Mouse (Mus musculus) CH12F3 (cell line): Measurements from ENCODE around the gene Gm12184.

Source experiments
- in situ Hi-C: fragments of 300-500 bp; cut with MboI; formaldehyde crosslinking; loops from 2 replicates; pipeline ENCODE4 v1.14.3; 2020; ENCODE audit warnings: low sequenced_read_pairs

Gene Gm12184

DNA sequence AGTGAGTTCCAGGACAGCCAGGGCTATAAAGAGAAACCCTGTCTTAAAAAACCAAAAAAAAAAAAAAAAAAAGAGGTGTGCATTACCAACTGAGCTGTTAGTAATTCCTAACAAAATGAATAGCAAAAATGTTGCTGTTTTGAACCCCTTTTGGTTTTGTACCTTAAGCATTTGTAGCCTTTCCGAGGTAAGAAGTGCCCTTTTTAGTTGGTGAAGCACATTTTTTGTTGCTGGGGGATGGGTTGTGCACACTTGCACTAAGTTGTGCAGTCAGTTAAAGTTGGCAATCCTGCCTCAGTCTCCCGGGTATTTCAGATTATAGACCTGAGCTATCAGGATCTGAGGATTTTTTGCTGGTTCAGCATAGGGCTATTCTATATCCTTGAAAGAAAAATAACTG, 21.5 kb downstream of the Gm12184 start:
- in situ Hi-C loops = no loop called here

DNA sequence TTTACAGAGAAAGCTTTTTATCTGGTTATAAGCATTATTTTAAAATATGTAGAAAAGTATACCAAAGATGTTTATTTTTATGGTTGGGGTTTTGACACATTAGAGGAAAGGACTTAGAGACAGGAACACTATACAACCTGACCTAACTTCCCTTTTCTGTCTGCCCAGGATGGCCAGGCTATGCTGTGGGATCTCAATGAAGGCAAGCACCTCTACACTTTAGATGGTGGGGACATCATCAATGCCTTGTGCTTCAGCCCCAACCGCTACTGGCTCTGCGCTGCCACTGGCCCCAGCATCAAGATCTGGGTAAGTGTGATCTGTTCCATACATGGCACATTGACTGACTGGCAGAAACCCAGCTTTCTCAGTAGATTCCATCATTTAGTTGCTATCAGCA, 22.5 kb downstream of the Gm12184 start:
- in situ Hi-C loops = no loop called here

DNA sequence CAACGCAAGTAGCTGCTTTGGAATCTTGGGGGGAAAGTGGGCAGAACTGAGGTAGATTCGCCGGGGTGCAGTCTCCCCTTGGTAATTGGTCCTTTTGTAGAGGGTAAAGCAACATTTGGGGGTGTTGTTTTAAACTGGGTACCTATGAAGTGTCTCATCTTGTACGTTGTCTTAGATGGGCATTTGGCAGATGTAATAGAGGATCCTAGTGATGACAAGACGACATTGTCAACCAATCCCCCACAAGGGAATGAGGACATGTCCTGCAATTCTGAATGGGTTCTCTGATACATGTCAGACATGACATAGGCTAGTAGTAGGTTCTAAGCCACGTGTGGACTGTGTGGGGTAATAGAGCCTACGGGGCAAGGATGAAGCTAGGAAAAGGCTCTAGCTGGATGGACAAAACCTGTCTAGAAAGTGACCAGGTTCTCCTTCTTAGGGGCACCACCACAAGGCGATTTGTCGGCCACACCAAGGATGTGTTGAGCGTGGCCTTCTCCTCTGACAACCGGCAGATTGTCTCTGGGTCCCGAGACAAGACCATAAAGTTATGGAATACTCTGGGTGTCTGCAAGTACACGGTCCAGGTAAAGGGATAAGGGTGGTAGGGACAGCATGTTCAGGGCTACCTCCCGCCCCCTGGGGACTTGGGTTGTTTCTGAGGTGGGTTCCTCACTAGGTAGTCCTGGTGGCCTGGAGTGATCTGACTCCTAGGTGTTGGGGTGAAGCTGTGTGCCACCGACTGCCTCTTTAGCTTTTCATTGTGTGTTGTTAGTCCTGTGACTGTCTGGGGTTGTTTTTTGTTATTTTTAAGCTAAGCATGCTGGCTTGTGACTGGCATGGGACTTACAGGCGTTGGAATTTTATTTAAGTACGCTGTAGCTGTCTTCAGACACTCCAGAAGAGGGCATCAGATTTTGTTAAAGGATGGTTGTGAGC, 24.4 kb downstream of the Gm12184 start:
- in situ Hi-C loops = no loop called here

DNA sequence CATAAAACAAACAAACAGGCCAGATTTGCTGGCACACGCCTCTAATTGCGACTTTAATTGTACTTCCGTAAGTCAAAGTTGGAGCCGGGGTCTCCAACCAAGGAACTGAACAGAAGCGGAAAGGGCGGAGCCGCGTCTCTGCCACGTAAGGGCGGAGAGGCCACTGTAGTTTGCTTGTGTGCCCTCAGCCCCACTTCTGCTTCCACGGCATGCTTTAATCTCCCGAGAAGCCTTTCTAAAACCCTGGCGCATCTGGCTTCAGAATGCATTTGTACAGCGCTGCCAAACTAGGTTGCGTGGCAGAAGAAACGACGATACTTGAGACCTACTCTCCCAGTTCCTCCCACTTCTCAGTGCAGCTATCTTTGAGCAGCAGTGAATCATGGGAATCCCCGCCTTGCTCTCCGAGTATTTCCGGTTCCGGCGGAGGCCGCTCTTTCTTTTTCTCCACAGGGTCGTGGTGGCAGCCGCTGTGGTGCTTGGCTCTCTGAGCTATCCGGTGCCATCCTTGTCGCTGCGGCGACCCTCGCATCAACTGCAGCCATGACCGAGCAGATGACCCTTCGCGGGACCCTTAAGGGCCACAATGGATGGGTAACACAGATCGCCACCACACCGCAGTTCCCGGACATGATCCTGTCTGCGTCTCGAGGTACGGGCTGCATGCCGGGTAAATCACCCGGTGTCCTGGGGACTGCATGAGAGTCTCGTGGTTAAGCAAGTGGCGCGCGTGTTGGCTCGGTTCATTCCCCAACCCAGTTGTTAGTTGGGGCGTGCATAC, 26.3 kb downstream of the Gm12184 start, which contains the start of gene Rack1:
Rack1 (plus strand) TSS at position 412 of the 781 bp plus-strand sequence.
- in situ Hi-C loops = no loop called here

DNA sequence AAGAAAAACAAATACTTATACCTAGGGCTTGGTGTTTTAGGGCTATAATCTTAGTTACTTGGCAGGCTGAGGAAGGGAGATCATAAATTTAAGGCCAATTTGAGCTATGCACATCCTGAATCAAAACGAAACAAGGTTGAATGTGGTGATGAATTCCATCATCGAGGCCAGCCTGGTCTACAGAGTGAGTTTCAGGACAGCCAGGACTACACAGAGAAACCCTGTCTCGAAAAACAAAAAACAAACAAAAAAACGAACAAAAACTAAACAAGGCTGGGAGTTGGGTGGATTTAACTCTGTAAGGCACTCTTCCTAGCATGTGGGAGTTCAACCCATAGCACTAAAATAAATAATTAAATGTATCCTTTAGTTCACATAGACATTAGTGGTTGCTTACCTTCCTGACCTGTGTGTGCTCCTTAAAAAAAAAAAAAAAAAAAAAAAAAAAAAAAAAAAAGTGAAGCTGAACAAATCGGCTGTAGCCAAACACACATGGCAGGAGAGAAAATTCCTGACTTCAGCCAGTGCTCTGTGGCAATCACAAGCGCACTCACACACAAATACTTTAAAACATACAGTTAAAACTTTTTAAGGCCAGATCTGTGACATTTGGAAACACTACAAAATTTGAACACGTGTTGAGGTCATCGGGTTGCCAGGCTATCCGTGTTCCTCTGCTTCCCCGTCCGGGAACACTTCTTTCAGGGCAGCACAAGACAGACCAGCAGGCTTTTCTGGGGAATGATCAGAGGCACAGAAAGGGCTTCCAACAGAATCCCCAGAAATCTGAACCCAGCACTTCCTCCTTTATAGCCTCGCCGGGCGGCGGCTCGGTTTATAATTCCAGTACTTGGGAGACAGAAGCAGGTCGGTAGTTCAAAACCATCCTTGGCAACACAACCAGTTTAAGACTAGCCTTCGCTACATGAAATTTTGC, 27.2 kb downstream of the Gm12184 start:
- in situ Hi-C loops = no loop called here

DNA sequence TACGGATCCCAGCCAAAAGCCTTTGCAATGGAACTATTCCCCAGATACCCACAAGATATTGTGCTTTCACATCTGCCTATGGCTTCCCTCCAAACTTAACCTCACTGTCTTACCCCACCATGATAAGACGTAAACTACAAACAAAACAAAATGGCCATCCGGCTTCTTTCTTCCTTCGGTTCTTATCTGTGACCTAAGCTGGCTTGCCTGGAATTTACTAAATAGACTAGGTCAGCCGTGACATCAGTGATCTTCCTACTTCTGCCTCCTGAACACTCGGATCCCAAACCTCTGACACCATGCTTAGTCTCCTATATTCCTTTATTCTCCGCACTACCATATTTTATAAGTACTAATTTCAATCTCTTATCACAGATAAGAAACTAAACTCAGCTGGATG, 28.1 kb downstream of the Gm12184 start:
- in situ Hi-C loops = no loop called here

DNA sequence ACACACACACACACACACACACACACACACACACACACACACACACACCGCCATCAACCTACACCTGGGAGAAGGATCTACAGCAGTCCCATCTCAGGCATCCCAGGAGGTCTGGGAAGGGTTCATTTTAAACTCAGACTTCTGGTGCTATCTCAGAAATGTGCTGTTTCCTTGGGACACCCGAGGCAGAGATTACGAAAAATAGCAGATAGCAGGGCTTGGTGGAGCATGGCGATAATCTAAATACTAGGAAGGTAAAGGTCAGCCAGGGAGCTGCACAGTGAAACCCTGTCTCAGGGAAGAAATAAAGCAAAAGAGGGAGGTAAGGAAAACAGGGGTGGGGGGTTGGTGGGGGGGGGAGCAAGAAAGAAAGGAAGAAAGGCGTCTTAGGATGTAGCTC, 29.2 kb downstream of the Gm12184 start:
- in situ Hi-C loops = no loop called here

DNA sequence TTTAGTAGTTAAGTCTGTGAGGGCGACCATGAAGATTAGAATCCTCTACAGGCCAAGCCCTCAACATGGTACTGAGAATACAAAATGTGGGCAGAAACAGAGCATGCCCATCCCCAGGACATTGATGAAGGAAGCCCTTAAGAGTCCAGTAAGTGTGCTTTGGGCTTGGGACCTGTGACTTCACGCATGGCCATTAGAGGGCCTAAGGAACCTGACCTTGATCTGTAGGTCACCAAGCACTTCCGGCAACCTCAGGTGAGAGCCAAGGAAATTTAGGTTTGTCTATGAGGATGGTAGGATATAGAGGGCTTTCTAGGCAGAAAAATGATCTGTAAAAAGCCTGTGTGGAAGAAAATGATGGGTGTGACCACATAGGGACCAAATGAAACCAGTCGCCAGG, 30.2 kb downstream of the Gm12184 start:
- in situ Hi-C loops = no loop called here

DNA sequence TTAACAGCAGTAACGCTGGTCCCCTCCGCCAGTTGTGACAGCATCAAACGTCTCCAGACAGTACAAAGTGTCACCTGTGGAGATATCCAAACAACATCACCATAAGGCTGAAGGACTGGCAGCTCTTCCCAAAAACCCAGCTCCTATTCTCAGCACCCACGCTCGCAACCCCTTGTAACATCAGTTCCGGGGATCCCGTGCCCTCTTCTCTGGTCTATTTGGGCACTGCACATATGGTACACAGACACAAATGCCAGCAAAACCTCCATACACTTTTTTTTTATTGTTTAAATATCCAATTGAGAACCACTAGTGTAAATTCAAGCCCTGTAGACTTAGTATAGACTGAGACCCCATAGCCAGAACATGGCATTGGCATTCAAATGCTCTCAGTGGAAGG, 31.2 kb downstream of the Gm12184 start:
- in situ Hi-C loops = no loop called here

DNA sequence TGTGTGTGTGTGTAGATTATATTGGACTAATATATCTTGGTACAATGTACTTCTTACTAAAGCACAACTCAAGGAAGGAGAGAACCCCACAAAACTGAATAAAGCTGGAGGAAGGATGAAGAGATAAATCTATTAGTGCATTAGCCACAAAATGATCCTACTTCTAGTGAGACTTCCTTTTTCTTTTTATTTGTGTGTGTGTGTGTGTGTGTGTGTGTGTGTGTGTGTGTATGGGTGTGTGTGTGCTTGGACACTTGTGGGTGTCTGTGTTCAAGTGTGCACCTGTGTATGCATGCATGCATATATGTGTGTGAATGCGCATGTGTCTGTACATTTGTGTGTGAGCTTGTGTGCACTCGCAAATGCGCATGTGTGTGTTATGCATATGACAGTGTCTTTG, 33.3 kb downstream of the Gm12184 start:
- in situ Hi-C loops = loop anchor here (5.0 kb wide), 1 partner anchor 59 kb away; no protein-coding TSS in a partner anchor

DNA sequence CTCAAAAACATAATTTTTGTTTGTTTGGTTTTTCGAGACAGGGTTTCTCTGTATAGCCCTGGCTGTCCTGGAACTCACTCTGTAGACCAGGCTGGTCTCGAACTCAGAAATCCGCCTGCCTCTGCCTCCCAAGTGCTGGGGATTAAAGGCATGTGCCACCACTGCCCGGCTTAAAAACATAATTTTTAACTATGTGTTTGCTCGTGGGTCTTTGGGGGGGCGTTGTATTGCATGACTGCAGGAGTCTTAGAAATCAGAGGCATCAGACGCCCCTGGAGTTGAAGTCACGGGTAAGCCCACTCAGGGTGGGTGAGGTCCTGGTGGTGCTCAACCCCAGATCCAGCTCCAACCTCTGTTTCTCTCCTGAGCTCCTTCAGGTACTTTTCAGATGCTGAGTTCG, 34.6 kb downstream of the Gm12184 start:
- in situ Hi-C loops = loop anchor here (5.0 kb wide), 1 partner anchor 60 kb away; no protein-coding TSS in a partner anchor

DNA sequence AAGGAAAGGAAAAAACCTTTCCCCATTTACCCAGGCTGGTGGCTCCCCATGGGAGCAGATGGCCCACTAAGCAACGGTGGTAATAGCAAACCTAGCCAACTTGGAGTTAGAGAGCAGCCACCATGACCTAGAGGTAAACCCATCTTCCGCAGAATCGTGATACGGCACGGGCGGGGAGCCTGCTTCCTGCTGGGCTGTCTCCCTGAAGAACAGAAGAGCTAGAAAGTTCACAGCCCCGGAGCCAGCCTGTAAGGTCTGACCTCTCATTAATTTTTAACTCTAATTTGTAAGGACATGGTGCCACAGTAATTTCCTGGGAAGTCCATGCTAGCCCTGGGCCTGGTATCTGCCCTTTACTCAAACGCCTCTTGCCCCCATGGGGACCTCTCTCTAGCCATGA, 35.5 kb downstream of the Gm12184 start:
- in situ Hi-C loops = loop anchor here (5.0 kb wide), 1 partner anchor 61 kb away; no protein-coding TSS in a partner anchor

DNA sequence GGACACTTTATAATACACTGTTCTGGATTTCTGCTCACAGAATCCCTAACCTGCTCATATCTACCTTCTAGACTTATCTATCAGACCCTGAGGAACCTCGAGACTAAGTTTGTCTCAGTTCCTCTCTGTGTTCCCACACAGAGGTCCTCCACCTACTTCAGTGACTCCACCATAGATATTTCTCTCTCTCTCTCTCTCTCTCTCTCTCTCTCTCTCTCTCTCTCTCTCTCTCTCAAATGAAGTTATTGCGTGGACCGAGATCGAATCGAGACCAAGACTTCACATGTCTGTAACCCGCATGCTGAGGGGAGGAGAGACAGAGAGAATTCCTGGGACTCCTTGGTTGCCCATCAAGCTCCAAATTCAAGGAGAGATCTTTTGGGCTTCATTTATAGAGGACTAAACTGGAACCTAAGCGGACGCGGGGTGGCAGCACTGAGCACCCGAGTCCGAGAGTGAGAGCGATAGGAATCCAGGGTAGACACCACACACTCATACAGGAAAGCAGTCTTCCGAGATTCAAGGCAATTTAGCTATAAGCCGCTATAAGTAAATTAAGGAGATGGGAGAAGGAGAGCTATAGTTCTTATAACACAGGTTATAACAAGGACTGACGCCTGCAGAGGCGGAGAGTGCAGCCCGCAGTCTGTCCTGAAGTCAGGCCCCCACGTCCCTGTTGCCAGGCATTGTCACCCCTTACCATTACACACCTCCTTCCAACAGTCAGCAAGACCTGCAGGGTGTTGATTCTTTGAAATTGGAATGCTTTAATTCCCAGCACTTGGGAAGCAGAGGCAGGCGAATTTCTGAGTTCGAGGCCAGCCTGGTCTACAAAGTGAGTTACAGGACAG, 36.3 kb downstream of the Gm12184 start:
- in situ Hi-C loops = loop anchor here (5.0 kb wide), 1 partner anchor 62 kb away; no protein-coding TSS in a partner anchor

DNA sequence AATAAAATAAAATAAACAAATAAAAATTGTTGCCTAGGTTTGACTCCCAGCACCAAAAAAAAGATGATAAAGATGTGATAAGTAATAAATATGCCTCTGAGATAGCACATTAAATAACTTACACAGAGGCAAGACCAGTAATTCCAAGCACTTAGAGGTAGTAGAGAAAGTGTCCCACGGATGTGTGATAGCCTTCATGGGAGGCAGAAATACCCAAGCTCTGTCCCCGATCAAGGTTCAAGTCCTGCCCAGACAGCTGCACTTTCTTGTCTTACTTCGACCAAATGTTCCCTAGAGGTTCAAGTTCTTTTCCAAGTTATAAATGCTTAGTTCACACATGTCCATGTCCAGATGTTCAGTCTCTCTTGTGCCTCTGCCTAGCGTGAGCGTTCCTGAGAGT, 37.2 kb downstream of the Gm12184 start:
- in situ Hi-C loops = no loop called here

DNA sequence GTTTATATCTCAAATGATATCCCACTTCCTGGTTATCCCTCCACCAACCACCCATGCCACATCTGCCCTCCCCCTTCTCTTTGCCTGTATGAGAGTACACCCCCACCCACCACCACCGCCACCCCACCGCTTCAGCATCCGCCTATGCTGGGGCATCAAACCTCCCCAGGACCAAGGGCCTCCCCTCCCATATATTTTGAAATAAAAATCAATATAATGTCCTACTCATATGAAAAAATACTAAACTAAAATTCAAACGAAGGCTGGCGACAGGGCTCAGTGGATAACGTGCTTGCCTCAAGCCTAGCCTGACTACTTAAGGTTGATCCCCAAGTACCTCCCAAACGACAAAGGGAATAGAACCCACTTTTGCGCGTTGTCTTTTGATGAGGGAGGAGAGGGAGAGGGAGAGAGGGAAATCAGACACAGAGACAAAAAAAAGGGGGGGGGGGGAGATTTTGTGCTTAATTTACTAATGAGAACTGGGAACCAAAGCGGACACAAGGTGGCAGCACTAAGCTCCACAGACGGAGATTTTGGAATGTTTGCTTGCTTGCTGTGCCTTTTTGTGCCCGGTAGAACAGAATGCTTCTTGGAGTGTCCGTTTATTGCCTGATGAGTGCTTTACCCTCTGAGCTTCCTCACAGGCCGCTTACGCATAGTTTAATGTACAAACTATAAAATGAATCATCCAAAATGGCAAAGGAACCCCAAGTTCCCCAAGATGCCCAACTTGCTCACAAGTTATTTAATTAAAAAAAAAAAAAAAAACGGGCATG, 38.0 kb downstream of the Gm12184 start:
- in situ Hi-C loops = no loop called here

DNA sequence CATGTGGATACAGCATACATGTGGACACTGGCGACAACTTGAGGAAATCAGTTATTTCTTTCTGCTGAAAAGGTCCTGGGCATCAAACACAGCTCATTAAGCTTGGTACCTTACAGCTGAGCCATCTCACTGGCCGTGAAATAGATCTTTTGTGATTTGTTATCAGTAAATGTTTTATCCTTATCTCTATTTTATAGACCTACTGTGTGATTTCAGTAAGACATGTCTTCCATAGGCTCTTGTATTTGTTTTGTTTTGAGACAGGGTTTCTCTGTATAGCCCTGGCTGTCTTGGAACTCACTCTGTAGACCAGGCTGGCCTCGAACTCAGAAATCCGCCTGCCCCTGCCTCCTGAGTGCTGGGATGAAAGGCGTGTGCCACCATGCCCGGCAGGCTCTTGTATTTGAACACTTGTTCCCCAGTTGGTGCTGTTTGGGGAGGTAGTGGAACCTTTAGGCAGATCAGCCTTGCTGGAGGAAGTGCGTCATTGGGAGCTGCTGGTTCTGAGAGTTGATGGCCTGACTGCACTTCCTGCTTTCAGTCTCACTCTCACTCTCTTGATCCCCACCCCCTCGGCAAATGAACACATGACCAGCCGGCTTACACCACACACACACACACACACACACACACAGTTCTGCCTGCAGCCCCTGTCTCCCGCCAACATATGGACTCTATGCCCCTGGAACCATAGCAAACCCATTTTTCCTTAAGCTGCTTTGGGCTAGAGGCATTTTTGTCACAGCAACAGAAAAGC, 38.8 kb downstream of the Gm12184 start:
- in situ Hi-C loops = no loop called here

DNA sequence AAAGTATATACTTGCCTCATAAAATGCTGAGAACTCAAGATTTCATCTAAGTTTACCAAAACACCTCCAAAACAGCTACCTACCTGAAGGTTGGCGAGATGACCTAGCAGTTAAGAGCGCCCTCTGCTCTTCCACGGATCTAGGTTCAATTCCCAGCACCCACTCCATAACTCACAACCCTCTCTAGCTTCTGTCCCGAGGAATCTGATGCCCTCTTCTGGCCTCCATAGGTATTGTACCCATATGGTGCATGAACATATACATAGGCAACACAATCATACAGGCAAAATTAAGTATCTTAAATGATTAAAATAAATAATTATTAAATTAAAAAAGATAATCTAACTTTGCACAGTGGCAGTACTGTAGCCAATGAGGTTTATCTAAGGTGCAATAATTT, 44.2 kb downstream of the Gm12184 start:
- in situ Hi-C loops = no loop called here

DNA sequence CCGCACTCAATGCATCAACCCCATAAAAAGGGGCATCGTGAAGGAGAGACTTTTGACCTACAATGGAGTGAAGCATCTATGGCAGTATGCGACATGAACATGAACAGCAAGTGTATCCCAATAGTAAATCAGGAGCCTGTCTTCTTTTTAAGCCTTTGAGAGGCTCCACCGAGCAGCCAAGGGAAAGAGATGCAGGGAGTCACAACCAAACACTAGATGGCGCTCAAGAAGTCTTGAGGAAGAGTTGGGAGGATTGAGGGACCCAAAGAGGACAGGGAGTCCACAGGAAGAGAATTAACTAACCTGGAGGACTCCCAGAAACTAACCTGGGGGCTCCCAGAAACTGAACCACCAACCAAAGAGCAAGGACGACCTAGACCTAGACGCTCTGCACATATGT, 47.0 kb downstream of the Gm12184 start:
- in situ Hi-C loops = no loop called here
